Mouse (Mus musculus): ENCODE results near the gene Ptbp1.

Ptbp1 gene

GRCm38 (mm10) chr10:79834769-79835398 lies 19.3 kb upstream of the Ptbp1 start:
- DNase-seq, result peak; percentile 82

- DNase-seq, result no peak
Measured at GRCm38 (mm10) chr10:79836918-79837317, 17.3 kb upstream of the Ptbp1 start.

GRCm38 (mm10) chr10:79838151-79838550 lies 16.1 kb upstream of the Ptbp1 start:
- DNase-seq, result no peak

GRCm38 (mm10) chr10:79840091-79840490 lies 14.1 kb upstream of the Ptbp1 start:
- DNase-seq, result no peak

GRCm38 (mm10) chr10:79840644-79841551 lies 13.3 kb upstream of the Ptbp1 start:
- peak in 1 of 2 experiments; percentile 58 for DNase-seq

GRCm38 (mm10) chr10:79842322-79842721 lies 11.9 kb upstream of the Ptbp1 start:
- no peak for DNase-seq

- no peak for DNase-seq
Measured at GRCm38 (mm10) chr10:79843476-79843875, 10.8 kb upstream of the Ptbp1 start.

GRCm38 (mm10) chr10:79846553-79846952 lies 7.7 kb upstream of the Ptbp1 start:
- DNase-seq, result no peak

- DNase-seq, result peak; percentile 52 to 62
Measured at GRCm38 (mm10) chr10:79849941-79850628, 4.1 kb upstream of the Ptbp1 start.

GRCm38 (mm10) chr10:79851653-79852052 lies 2.6 kb upstream of the Ptbp1 start:
- no peak for DNase-seq

- DNase-seq, result peak in 1 of 2 experiments; percentile 46
Measured at GRCm38 (mm10) chr10:79852107-79852789, 2.0 kb upstream of the Ptbp1 start.

- DNase-seq, result peak in 1 of 2 experiments; percentile 25
Measured at GRCm38 (mm10) chr10:79852827-79853226, 1.4 kb upstream of the Ptbp1 start.

GRCm38 (mm10) chr10:79853392-79853791 lies 835 bp upstream of the Ptbp1 start:
- peak; percentile 62 to 77 for DNase-seq

GRCm38 (mm10) chr10:79854801-79855541 lies 744 bp downstream of the Ptbp1 start:
- peak; percentile 83 to 88 for DNase-seq

GRCm38 (mm10) chr10:79855558-79856184 lies 1.4 kb downstream of the Ptbp1 start:
- peak in 1 of 2 experiments; percentile 49 for DNase-seq

- DNase-seq, result no peak
Measured at GRCm38 (mm10) chr10:79856280-79856679, 2.1 kb downstream of the Ptbp1 start.

GRCm38 (mm10) chr10:79856704-79857451 lies 2.7 kb downstream of the Ptbp1 start:
- DNase-seq, result no peak

- DNase-seq, result peak in 1 of 2 experiments; percentile 67
Measured at GRCm38 (mm10) chr10:79857452-79857811, 3.2 kb downstream of the Ptbp1 start.

- no peak for DNase-seq
Measured at GRCm38 (mm10) chr10:79857894-79858293, 3.7 kb downstream of the Ptbp1 start.

- peak in 1 of 2 experiments; percentile 44 for DNase-seq
Measured at GRCm38 (mm10) chr10:79858416-79859074, 4.3 kb downstream of the Ptbp1 start.
